Mouse (Mus musculus): Measurements from ENCODE around the gene 1600002K03Rik. TPM values are rescaled to one million over a fixed set of nuclear protein-coding genes. Genes with fewer than 3 reads are reported as not detected.

1600002K03Rik gene
- polyA plus RNA-seq, 1 experiment from 2014 or later, result 8.3 TPM

GRCm38 (mm10) chr10:80136952-80137625, 35.7 kb upstream of the 1600002K03Rik start:
- ATAC-seq (ENCODE audit: insufficient read depth), result no peak

GRCm38 (mm10) chr10:80137626-80138552, 34.9 kb upstream of the 1600002K03Rik start:
- peak overlapping the region; percentile 67 for H3K4me3 ChIP-seq (ENCODE audit: low read depth, low read length)
- H3K27me3 ChIP-seq (ENCODE audit: insufficient read depth, low read length), result peaks cover 48% of the 10 kb centered on the region
- peaks cover 7% of the 10 kb centered on the region; the same call in 1 of the 2 replicates for H3K4me1 ChIP-seq (ENCODE audit: insufficient read depth)
- H3K36me3 ChIP-seq (ENCODE audit: insufficient read depth), result 0 out of 2 replicates have a peak, but pooled peaks cover 3% of the 10 kb centered on the region
- DNase-seq (peak; percentile 24), ATAC-seq (ENCODE audit: insufficient read depth) (no peak)
- 5% methylated on average over 26 of the region's 33 CpGs for WGBS
- H3K27ac ChIP-seq (ENCODE audit: low read depth), result peak overlapping the region; percentile 69
- peak overlapping the region; percentile 69 for H3K9ac ChIP-seq
- no peak for TF ChIP-seq CTCF (IDR thresholded peaks at IDR 0.05; ENCODE audit: low read depth)
- H3K9me3 ChIP-seq (ENCODE audit: low read depth, low read length), result no peaks in the 10 kb centered on the region
- peak overlapping the region; percentile 98 for H3K4me2 ChIP-seq

More at GRCm38 (mm10) chr10:80136952-80137625, 35.7 kb upstream of the 1600002K03Rik start:
- Histone ChIP-seq H3K9ac (peak overlapping the region; percentile 36), H3K36me3 (ENCODE audit: insufficient read depth) (peaks cover 7% of the 10 kb centered on the region), H3K4me3 (ENCODE audit: low read depth, low read length) (peak overlapping the region; percentile 67), H3K27ac (ENCODE audit: low read depth) (peak overlapping the region; percentile 55; the same call in 1 of the 2 replicates), H3K4me2 (peak overlapping the region; percentile 98), H3K9me3 (ENCODE audit: low read depth, low read length) (no peaks in the 10 kb centered on the region), H3K4me1 (ENCODE audit: insufficient read depth) (peaks cover 5% of the 10 kb centered on the region; the same call in 1 of the 2 replicates), H3K27me3 (ENCODE audit: insufficient read depth, low read length) (peaks cover 48% of the 10 kb centered on the region)
- 4% methylated on average over 29 of the region's 29 CpGs for WGBS
- TF ChIP-seq CTCF (IDR thresholded peaks at IDR 0.05; ENCODE audit: low read depth), result no peak
- peak; percentile 50 for DNase-seq

DNA sequence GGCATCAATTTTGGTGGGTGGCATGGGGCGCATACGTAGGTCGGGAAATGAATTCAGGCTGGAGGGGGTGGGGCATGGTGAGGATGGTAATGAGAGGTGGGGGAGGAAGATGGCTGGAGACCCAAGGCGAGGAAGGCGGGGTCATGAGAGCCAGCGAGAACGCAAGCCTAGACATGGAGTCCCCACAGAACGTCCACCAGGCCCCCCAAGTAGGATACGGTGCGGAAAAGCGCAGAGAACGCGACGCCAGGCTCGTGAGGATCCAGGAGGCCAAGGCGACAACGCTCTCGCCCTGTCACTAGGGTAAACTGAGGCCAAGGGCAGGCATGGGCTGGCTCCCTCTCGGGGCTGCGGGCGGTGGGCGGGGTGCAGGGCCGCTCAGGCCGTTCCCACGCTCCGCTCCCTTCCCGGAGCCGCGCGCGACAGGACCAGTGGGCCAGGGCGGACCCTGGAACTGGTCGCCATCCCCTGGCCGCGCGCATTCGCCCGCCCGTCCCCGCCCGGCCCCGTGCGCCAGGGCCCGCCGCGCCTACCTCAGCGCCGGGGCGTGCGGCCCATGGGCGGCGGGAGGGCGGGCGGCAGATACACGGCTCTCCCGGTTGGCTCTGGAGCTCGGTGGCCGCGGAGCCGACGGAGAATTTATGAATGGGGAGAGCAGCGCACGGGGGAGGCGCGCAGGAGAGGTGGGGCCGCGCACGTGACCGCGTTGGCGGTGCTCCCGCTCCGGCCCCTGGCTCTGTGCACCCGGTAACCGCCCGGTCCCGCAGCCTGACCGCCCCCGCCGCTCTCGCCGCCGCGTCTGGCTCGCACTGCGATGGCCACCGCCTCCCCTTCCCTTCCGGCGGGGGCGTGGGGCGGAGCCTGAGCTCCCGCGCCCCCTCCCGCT, 33.9 kb upstream of the 1600002K03Rik start, which contains the start of gene Atp5d:
Gene Atp5d, plus strand, starts transcription at position 80 of the 886 bp plus-strand sequence.
- Histone ChIP-seq H3K27ac (ENCODE audit: low read depth) (peak within 1 kb of the TSS; percentile 69), H3K9ac (peak within 1 kb of the TSS; percentile 69), H3K36me3 (ENCODE audit: insufficient read depth) (peaks cover 5% of the 10 kb centered on the region), H3K4me3 (ENCODE audit: low read depth, low read length) (peak within 1 kb of the TSS; percentile 67), H3K4me1 (ENCODE audit: insufficient read depth) (peaks cover 9% of the 10 kb centered on the region; the same call in 1 of the 2 replicates), H3K4me2 (peak within 1 kb of the TSS; percentile 98), H3K9me3 (ENCODE audit: low read depth, low read length) (no peaks in the 10 kb centered on the region), H3K27me3 (ENCODE audit: insufficient read depth, low read length) (peaks cover 48% of the 10 kb centered on the region)
- no peak for TF ChIP-seq CTCF (IDR thresholded peaks at IDR 0.05; ENCODE audit: low read depth)
- under 1% methylated on average over 93 of the region's 94 CpGs for WGBS
- DNase-seq (peak; percentile 61), ATAC-seq (ENCODE audit: insufficient read depth) (no peak)

DNA sequence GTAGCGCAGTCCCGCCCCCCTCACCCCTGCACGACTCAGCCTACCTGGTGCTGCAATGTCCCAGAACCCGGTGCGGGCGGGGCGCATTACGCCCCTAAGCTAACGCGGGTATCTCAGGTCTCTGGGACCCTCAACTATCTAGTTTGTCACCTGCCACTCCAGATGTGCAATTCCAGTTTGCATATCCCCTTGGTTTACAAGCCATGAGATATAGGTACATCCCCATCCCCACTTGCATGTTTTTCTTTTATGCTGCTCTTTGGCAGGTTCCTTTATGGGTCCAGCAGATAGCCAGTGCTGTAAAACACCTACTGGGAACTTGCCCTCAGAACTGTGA, 33.3 kb upstream of the 1600002K03Rik start:
- peaks cover 9% of the 10 kb centered on the region; the same call in 1 of the 2 replicates for H3K4me1 ChIP-seq (ENCODE audit: insufficient read depth)
- peak overlapping the region; percentile 98 for H3K4me2 ChIP-seq
- H3K36me3 ChIP-seq (ENCODE audit: insufficient read depth), result peaks cover 10% of the 10 kb centered on the region
- no peak for DNase-seq
- H3K9me3 ChIP-seq (ENCODE audit: low read depth, low read length), result no peaks in the 10 kb centered on the region
- peaks cover 48% of the 10 kb centered on the region for H3K27me3 ChIP-seq (ENCODE audit: insufficient read depth, low read length)
- no peak for ATAC-seq (ENCODE audit: insufficient read depth)
- H3K9ac ChIP-seq, result peak overlapping the region; percentile 69
- under 1% methylated on average over 10 of the region's 10 CpGs for WGBS
- H3K4me3 ChIP-seq (ENCODE audit: low read depth, low read length), result peak overlapping the region; percentile 67
- no peak for TF ChIP-seq CTCF (IDR thresholded peaks at IDR 0.05; ENCODE audit: low read depth)
- H3K27ac ChIP-seq (ENCODE audit: low read depth), result no peak overlapping the region

- Histone ChIP-seq H3K4me3 (ENCODE audit: low read depth, low read length) (no peak overlapping the region), H3K36me3 (ENCODE audit: insufficient read depth) (peaks cover 17% of the 10 kb centered on the region), H3K4me2 (peak overlapping the region; percentile 98), H3K9me3 (ENCODE audit: low read depth, low read length) (no peaks in the 10 kb centered on the region), H3K4me1 (ENCODE audit: insufficient read depth) (peaks cover 9% of the 10 kb centered on the region; the same call in 1 of the 2 replicates), H3K27ac (ENCODE audit: low read depth) (0 out of 2 replicates have a peak overlapping the region, but pooled peaks have one; percentile 12), H3K27me3 (ENCODE audit: insufficient read depth, low read length) (peaks cover 48% of the 10 kb centered on the region), H3K9ac (no peak overlapping the region)
- DNase-seq, result no peak
- TF ChIP-seq CTCF (IDR thresholded peaks at IDR 0.05; ENCODE audit: low read depth), result no peak
- no peak for ATAC-seq (ENCODE audit: insufficient read depth)
- 73% methylated on average over 11 of the region's 11 CpGs for WGBS
Measured at GRCm38 (mm10) chr10:80139975-80140665, 32.6 kb upstream of the 1600002K03Rik start.

DNA sequence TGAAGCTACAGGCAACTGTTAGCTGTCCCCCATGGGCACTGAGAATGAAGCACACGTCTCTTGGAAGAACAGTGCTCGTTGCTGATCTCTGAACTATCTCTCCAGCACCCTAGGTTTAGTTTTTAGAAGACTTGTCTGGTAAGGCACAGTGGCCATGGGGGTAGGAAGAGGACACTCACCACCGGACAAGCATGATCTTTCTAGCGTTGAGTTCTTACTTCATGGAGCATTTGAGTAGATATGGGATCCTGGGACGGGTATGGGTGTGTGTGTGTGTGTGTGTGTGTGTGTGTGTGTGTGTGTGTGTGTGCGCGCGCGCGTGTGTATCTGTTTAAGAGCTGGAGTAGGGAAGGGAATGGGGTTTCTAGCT, 32.1 kb upstream of the 1600002K03Rik start, which contains the start of gene Cbarp:
Gene Cbarp, minus strand, starts transcription at position 170 of the 370 bp plus-strand sequence.
- Histone ChIP-seq H3K4me2 (peak within 1 kb of the TSS; percentile 98), H3K9ac (peak within 1 kb of the TSS; percentile 24), H3K4me1 (ENCODE audit: insufficient read depth) (peaks cover 9% of the 10 kb centered on the region; the same call in 1 of the 2 replicates), H3K36me3 (ENCODE audit: insufficient read depth) (peaks cover 23% of the 10 kb centered on the region), H3K9me3 (ENCODE audit: low read depth, low read length) (no peaks in the 10 kb centered on the region), H3K4me3 (ENCODE audit: low read depth, low read length) (peak within 1 kb of the TSS; percentile 73), H3K27me3 (ENCODE audit: insufficient read depth, low read length) (peaks cover 42% of the 10 kb centered on the region), H3K27ac (ENCODE audit: low read depth) (peak within 1 kb of the TSS; percentile 52)
- WGBS, result 71% methylated on average over 10 of the region's 10 CpGs
- TF ChIP-seq CTCF (IDR thresholded peaks at IDR 0.05; ENCODE audit: low read depth), result no peak
- no peak for DNase-seq
- no peak for ATAC-seq (ENCODE audit: insufficient read depth)

Measured in lung, embryonic 14.5 days (tissue).